Mouse (Mus musculus): ENCODE results near the gene Gm42688. TPM values are rescaled to one million over a fixed set of nuclear protein-coding genes. Genes with fewer than 3 reads are reported as not detected.

Gm42688 gene
- total and polyA plus RNA-seq, 3 experiments: 1.2 to 1.6 (median 1.3) TPM

DNA sequence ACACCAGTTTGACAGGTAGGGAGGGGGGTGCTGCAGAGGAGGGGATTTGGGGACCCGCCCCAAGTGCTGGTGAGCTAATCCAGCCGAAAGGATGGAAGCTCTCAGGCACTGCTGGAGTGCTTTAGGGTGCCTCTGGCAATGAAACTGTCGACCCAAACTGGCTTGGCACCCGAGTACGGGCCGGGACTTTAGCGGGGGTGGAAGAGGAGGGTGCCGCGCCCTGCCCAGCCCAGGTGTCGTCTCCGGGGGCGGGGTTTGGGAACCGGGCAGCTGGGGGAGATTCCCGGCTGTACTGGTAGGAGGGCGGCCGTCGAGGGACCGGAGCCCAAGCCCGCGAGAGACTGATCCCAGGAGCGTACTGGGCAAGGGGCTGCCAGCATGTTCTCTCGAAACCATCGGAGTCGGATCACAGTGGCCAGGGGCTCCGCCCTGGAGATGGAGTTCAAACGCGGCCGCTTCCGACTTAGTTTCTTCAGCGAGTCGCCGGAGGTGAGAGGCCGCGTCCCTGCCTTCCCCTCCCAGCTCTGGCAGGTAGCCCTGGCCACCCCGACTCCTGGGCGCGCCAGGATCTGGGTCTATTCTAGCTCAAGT lies 34.2 kb downstream of the Gm42688 start:
- peaks cover 7 to 31% of the 10 kb centered on the region in 2 experiments; a peak in 3 of 4 replicates for H3K4me1 ChIP-seq (ENCODE audit: control insufficient read depth in 1 of 2, insufficient read depth in 2 of 2)
- DNase-seq (ENCODE audit: extremely low read depth): no peak
- H3K79me2 ChIP-seq (replicated peaks; ENCODE audit: control insufficient read depth, extremely low read depth, insufficient read depth, poor library complexity, severe bottlenecking): no peaks in the 10 kb centered on the region
- peaks cover 2% of the 10 kb centered on the region for H3K27me3 ChIP-seq (replicated peaks)
- in situ Hi-C loops (cut with MboI; ENCODE audit: low pct_ligation_motif_present, low pct_unique_long_range_greater_than_20kb, low sequenced_read_pairs) (no loop called here), dilution Hi-C loops (cut with MboI; ENCODE audit: extremely low pct_ligation_motif_present, extremely low pct_unique_long_range_greater_than_20kb, low sequenced_read_pairs) (no loop called here)
- H3K9ac ChIP-seq (ENCODE audit: insufficient read depth, low read depth): no peak overlapping the region
- no peak overlapping the region for H3K27ac ChIP-seq (ENCODE audit: insufficient read depth, low read depth)
- no peak overlapping the region for H3K4me3 ChIP-seq (replicated peaks in 1 of 3; ENCODE audit: low read depth in 2 of 3, low read length in 2 of 3, poor library complexity in 1 of 3)
- no peaks in the 10 kb centered on the region for H3K36me3 ChIP-seq (replicated peaks in 1 of 2; ENCODE audit: control insufficient read depth in 1 of 2, insufficient read depth in 1 of 2, low read length in 1 of 2)
- TF ChIP-seq KAT2A (IDR thresholded peaks at IDR 0.05; ENCODE audit: insufficient replicate concordance, low read length): no peak
- no peak for TF ChIP-seq NRF1 (IDR thresholded peaks at IDR 0.05; ENCODE audit: low read depth, low read length)
- TF ChIP-seq SIN3A (IDR thresholded peaks at IDR 0.05; ENCODE audit: low read length): no peak
- no peak for TF ChIP-seq MAFK (IDR thresholded peaks at IDR 0.05; ENCODE audit: insufficient replicate concordance, low read length)
- no peak for TF ChIP-seq ZMIZ1 (IDR thresholded peaks at IDR 0.05; ENCODE audit: low read depth, low read length)
- no peak for TF ChIP-seq USF2 (conservative IDR thresholded peaks at IDR 0.05; ENCODE audit: low read depth, low read length)
- TF ChIP-seq SMC3 (IDR thresholded peaks at IDR 0.05; ENCODE audit: low read depth, low read length): no peak
- no peak for TF ChIP-seq USF1 (IDR thresholded peaks at IDR 0.05; ENCODE audit: low read depth, low read length)
- TF ChIP-seq RCOR1 (conservative IDR thresholded peaks at IDR 0.05; ENCODE audit: low read depth, low read length): no peak
- TF ChIP-seq UBTF (IDR thresholded peaks at IDR 0.05; ENCODE audit: low read depth, low read length): no peak
- no peak for TF ChIP-seq MEF2A (IDR thresholded peaks at IDR 0.05; ENCODE audit: borderline replicate concordance, low read depth, low read length)
- no peak for TF ChIP-seq CHD2 (IDR thresholded peaks at IDR 0.05; ENCODE audit: low read length)
- TF ChIP-seq MAX (IDR thresholded peaks at IDR 0.05; ENCODE audit: low read length): no peak
- no peak for TF ChIP-seq BHLHE40 (IDR thresholded peaks at IDR 0.05; ENCODE audit: low read depth, low read length)
- no peak for TF ChIP-seq ZKSCAN1 (IDR thresholded peaks at IDR 0.05; ENCODE audit: borderline replicate concordance, low read depth, low read length)
- TF ChIP-seq RAD21 (IDR thresholded peaks at IDR 0.05; ENCODE audit: low read depth, low read length): no peak
- no peak for TF ChIP-seq CTCF (conservative IDR thresholded peaks at IDR 0.05 in 1 of 2, IDR thresholded peaks at IDR 0.05 in 1 of 2; ENCODE audit: low read depth in 2 of 2, low read length in 2 of 2)
- no peak for TF ChIP-seq IRF4 (IDR thresholded peaks at IDR 0.05; ENCODE audit: low read depth, low read length)
- H3K9me3 ChIP-seq (replicated peaks; ENCODE audit: low read length): no peaks in the 10 kb centered on the region
- no peak overlapping the region for H3K4me2 ChIP-seq (ENCODE audit: insufficient read depth, low read depth, poor library complexity, severe bottlenecking)

GRCm38 (mm10) chr6:83136291-83136880 lies 35.0 kb downstream of the Gm42688 start:
- H3K79me2 ChIP-seq (replicated peaks; ENCODE audit: control insufficient read depth, extremely low read depth, insufficient read depth, poor library complexity, severe bottlenecking): no peaks in the 10 kb centered on the region
- H3K27ac ChIP-seq (ENCODE audit: insufficient read depth, low read depth): no peak overlapping the region
- in situ Hi-C loops (cut with MboI; ENCODE audit: low pct_ligation_motif_present, low pct_unique_long_range_greater_than_20kb, low sequenced_read_pairs) (no loop called here), dilution Hi-C loops (cut with MboI; ENCODE audit: extremely low pct_ligation_motif_present, extremely low pct_unique_long_range_greater_than_20kb, low sequenced_read_pairs) (no loop called here)
- no peaks in the 10 kb centered on the region for H3K36me3 ChIP-seq (replicated peaks in 1 of 2; ENCODE audit: control insufficient read depth in 1 of 2, insufficient read depth in 1 of 2, low read length in 1 of 2)
- H3K9ac ChIP-seq (ENCODE audit: insufficient read depth, low read depth): no peak overlapping the region
- H3K9me3 ChIP-seq (replicated peaks; ENCODE audit: low read length): no peaks in the 10 kb centered on the region
- DNase-seq (ENCODE audit: extremely low read depth): no peak
- H3K27me3 ChIP-seq (replicated peaks): peaks cover 2% of the 10 kb centered on the region
- peaks cover 7 to 31% of the 10 kb centered on the region in 2 experiments; a peak in 3 of 4 replicates for H3K4me1 ChIP-seq (ENCODE audit: control insufficient read depth in 1 of 2, insufficient read depth in 2 of 2)
- no peak overlapping the region for H3K4me2 ChIP-seq (ENCODE audit: insufficient read depth, low read depth, poor library complexity, severe bottlenecking)
- no peak overlapping the region for H3K4me3 ChIP-seq (replicated peaks in 1 of 3; ENCODE audit: low read depth in 2 of 3, low read length in 2 of 3, poor library complexity in 1 of 3)
- TF ChIP-seq ELF1 (IDR thresholded peaks at IDR 0.05; ENCODE audit: low read depth, low read length): no peak
- TF ChIP-seq NRF1 (IDR thresholded peaks at IDR 0.05; ENCODE audit: low read depth, low read length): no peak
- no peak for TF ChIP-seq ETS1 (conservative IDR thresholded peaks at IDR 0.05; ENCODE audit: low read depth, low read length)
- TF ChIP-seq CTCF (conservative IDR thresholded peaks at IDR 0.05 in 1 of 2, IDR thresholded peaks at IDR 0.05 in 1 of 2; ENCODE audit: low read depth in 2 of 2, low read length in 2 of 2): no peak
- TF ChIP-seq HCFC1 (IDR thresholded peaks at IDR 0.05; ENCODE audit: low read depth, low read length): no peak
